Mouse (Mus musculus): ENCODE measurements around the gene Slc4a3. TPM values are rescaled to one million over a fixed set of nuclear protein-coding genes. Genes with fewer than 3 reads are reported as not detected.

Gene Slc4a3
- polyA plus RNA-seq, 1 experiment from 2014 or later = 43.0 TPM

DNA sequence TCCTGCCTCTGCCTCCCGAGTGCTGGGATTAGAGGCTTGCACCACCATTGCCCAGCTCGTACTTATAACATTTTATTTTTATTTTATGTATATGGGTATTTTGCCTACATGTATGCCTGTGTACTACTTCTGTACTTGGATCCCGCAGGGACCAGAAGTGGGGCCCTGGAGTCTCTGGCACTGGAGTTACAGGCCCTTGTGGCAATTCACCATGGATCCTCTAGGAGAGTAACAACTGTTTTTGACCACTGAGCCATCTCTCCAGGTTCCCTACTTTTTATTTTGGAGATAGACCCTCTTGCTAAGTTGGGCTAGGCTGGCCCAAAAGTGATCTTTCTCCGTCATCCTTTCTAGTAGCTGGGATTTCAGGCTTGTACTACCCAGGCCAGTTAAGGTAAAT lies 27.6 kb upstream of the Slc4a3 start:
- H3K36me3 ChIP-seq (replicated peaks; ENCODE audit: control insufficient read depth, insufficient read depth) = no peaks in the 10 kb centered on the region
- no peak for DNase-seq (ENCODE audit: low spot score)
- no peak overlapping the region for H3K27ac ChIP-seq
- 95% methylated on average over 4 of the region's 4 CpGs for WGBS
- peaks cover 9% of the 10 kb centered on the region for H3K4me1 ChIP-seq (replicated peaks; ENCODE audit: control insufficient read depth, insufficient read depth, low read length)
- H3K9ac ChIP-seq = no peak overlapping the region
- no peaks in the 10 kb centered on the region for H3K27me3 ChIP-seq (ENCODE audit: control insufficient read depth, insufficient read depth, low read length)
- no peak for ATAC-seq (ENCODE audit: low FRiP score)
- no peaks in the 10 kb centered on the region for H3K9me3 ChIP-seq (ENCODE audit: control insufficient read depth, low read length)
- no peak overlapping the region for H3K4me2 ChIP-seq (replicated peaks)
- H3K4me3 ChIP-seq (replicated peaks; ENCODE audit: low read length) = no peak overlapping the region

DNA sequence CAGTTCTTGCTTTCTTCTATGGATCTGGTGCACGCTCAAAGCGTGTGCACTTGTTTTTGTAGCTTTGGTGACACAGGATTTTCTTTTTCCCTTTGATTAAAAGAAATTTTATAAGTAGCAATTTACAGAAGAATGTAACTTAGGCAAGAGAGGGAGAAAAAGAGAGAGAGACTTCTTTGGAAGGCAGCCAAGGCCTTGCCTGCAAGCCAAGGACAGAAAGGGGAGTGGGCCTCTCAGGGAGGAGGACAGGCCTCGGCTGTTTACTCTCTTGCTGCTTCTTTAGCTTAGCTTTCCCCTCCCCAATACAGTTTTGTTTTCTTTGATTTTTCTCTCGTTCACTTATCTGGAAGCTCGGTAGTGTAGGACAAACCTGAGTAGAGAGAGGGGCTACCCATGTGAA lies 26.5 kb upstream of the Slc4a3 start:
- Histone ChIP-seq H3K36me3 (replicated peaks; ENCODE audit: control insufficient read depth, insufficient read depth) (no peaks in the 10 kb centered on the region), H3K9ac (no peak overlapping the region), H3K27ac (0 out of 2 replicates have a peak overlapping the region, but pooled peaks have one; percentile 3), H3K4me2 (replicated peaks) (no peak overlapping the region), H3K4me3 (replicated peaks; ENCODE audit: low read length) (no peak overlapping the region), H3K27me3 (ENCODE audit: control insufficient read depth, insufficient read depth, low read length) (no peaks in the 10 kb centered on the region), H3K9me3 (ENCODE audit: control insufficient read depth, low read length) (no peaks in the 10 kb centered on the region), H3K4me1 (replicated peaks; ENCODE audit: control insufficient read depth, insufficient read depth, low read length) (peaks cover 9% of the 10 kb centered on the region)
- DNase-seq (ENCODE audit: low spot score) (no peak), ATAC-seq (ENCODE audit: low FRiP score) (no peak)
- WGBS = 72% methylated on average over 5 of the region's 5 CpGs

DNA sequence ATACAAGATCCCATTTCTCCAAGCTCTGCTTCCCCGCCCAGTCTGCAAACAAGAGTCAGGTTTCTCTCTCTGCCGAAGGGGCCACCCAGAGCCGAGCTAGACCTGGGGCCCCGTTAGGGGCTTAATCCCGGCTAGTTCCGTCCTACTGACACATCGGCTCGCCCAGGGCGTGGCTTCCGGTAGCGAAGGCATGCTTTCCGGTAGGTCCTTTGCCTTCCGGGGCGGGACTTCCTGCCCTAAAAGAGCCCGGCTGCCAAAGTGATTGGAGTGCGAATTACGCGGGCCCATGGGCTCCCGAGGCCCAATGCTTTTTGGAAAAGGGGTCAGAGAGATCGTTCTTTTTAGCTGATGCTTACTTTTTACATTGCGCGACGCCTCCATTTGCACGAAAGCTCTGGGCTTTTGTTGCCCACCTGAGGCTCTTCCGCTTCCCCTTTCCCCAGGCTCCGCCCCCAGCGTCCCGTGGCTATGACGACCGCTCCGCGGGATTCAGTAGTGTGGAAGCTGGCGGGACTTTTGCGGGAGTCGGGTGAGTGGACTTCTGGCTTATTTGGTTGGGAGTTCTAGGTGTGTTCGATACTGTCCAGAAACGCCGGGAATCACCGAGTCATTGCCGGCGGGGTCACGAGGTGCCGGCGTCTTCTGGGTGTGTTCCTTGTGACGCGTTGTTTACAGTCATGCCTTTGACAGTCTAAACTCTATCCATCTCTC lies 24.6 kb upstream of the Slc4a3 start, which contains the start of gene Stk11ip:
Gene Stk11ip (plus strand): TSS at position 209 of the 711 bp plus-strand sequence.
- peak within 1 kb of the TSS; percentile 90 for H3K27ac ChIP-seq
- H3K4me2 ChIP-seq (replicated peaks) = peak within 1 kb of the TSS; percentile 62
- H3K27me3 ChIP-seq (ENCODE audit: control insufficient read depth, insufficient read depth, low read length) = no peaks in the 10 kb centered on the region
- WGBS = under 1% methylated on average over 46 of the region's 46 CpGs
- DNase-seq (ENCODE audit: low spot score) (peak; percentile 92), ATAC-seq (ENCODE audit: low FRiP score) (peak; percentile 94)
- peak within 1 kb of the TSS; percentile 35 for H3K9ac ChIP-seq
- H3K4me1 ChIP-seq (replicated peaks; ENCODE audit: control insufficient read depth, insufficient read depth, low read length) = peaks cover 9% of the 10 kb centered on the region
- H3K36me3 ChIP-seq (replicated peaks; ENCODE audit: control insufficient read depth, insufficient read depth) = peaks cover 12% of the 10 kb centered on the region
- peak within 1 kb of the TSS; percentile 49 for H3K4me3 ChIP-seq (replicated peaks; ENCODE audit: low read length)
- H3K9me3 ChIP-seq (ENCODE audit: control insufficient read depth, low read length) = no peaks in the 10 kb centered on the region

DNA sequence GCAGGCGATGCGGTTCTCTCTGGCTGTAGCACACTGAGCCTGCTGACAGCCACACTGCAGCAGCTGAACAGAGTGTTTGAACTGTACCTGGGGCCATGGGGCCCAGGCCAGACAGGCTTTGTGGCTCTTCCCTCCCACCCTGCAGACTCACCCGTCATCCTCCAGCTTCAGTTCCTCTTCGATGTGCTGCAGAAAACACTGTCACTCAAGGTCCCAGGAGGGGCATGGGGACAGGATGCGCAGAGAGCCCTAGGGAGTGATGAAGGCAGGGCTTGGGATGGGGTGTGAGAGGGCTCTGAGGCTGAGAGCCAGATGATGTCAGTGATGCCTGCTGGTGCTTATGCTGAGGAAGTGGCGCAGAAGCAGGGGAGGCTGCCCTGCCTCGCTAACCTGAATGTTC lies 21.4 kb upstream of the Slc4a3 start:
- Histone ChIP-seq H3K9me3 (ENCODE audit: control insufficient read depth, low read length) (no peaks in the 10 kb centered on the region), H3K4me3 (replicated peaks; ENCODE audit: low read length) (no peak overlapping the region), H3K9ac (no peak overlapping the region), H3K27me3 (ENCODE audit: control insufficient read depth, insufficient read depth, low read length) (no peaks in the 10 kb centered on the region), H3K4me2 (replicated peaks) (no peak overlapping the region), H3K4me1 (replicated peaks; ENCODE audit: control insufficient read depth, insufficient read depth, low read length) (peaks cover 9% of the 10 kb centered on the region), H3K27ac (no peak overlapping the region), H3K36me3 (replicated peaks; ENCODE audit: control insufficient read depth, insufficient read depth) (peaks cover 43% of the 10 kb centered on the region)
- DNase-seq (ENCODE audit: low spot score) (no peak), ATAC-seq (ENCODE audit: low FRiP score) (no peak)
- 93% methylated on average over 7 of the region's 7 CpGs for WGBS

DNA sequence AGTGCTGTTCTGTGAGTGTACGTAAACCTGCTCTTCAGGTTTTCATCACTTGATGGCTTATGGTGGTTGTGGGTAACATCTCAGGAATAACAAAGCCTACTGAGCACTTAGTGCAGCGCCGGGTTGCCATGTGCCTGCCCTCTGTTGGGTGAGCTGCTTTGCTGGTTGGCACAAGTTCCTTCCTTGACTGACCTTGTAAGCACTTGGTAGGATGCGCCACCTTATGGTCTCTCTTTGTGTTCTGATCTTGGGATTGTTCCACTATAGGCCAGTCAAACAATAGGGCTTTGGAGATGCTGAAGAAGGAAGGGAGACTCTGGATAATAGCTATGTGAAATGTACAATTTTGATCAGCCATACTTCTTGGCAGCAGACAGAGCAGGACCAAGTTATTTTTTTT lies 15.5 kb upstream of the Slc4a3 start:
- Histone ChIP-seq H3K4me3 (replicated peaks; ENCODE audit: low read length) (no peak overlapping the region), H3K9ac (no peak overlapping the region), H3K36me3 (replicated peaks; ENCODE audit: control insufficient read depth, insufficient read depth) (peaks cover 87% of the 10 kb centered on the region), H3K27me3 (ENCODE audit: control insufficient read depth, insufficient read depth, low read length) (no peaks in the 10 kb centered on the region), H3K27ac (no peak overlapping the region), H3K9me3 (ENCODE audit: control insufficient read depth, low read length) (no peaks in the 10 kb centered on the region), H3K4me1 (replicated peaks; ENCODE audit: control insufficient read depth, insufficient read depth, low read length) (no peaks in the 10 kb centered on the region), H3K4me2 (replicated peaks) (no peak overlapping the region)
- no peak for ATAC-seq (ENCODE audit: low FRiP score)
- DNase-seq (ENCODE audit: low spot score) = no peak
- WGBS = 78% methylated on average over 4 of the region's 4 CpGs

DNA sequence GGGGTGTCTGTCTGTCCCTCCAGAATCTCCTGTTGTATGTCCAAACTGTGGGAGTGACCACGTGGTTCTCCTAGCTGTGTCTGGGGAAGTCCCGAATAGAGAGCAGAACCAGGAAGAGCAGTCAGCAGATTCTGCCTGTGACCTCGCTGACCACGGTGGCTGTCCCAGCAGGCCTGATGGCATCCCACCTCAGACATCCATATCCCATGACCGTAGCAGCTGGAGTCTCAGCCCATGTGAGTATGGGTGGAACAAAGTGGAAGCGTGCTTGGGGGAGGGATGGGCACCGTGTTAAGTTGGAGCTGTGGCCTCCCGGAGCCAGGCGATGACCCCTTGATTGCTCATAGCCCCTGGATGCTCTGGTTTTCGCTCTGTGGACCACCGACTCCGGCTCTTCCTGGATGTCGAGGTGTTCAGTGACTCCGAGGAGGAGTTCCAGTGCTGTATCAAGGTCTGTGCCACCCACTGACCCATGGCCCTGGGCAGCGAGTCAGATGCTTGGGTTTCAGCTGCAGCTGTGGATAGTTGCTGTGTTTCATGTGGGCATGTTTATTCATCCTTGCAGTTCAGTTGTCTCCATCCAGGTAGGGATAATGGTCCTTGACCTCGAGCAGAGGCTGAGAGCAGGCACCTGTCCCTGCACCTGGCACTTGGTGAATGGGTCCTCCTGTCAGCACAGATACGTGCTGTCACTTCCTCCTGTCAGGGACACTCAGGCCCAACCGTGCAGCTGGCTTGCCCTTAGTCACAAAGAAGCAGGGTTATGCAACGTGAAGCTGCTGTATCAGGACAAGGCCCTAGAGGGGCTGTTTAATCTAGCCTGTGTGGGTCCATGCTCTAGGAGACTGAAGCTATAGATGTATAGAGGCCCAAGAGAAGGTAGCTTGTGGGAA lies 13.5 kb upstream of the Slc4a3 start:
- WGBS = 93% methylated on average over 19 of the region's 19 CpGs
- Histone ChIP-seq H3K9ac (no peak overlapping the region), H3K4me2 (replicated peaks) (no peak overlapping the region), H3K27ac (no peak overlapping the region), H3K4me3 (replicated peaks; ENCODE audit: low read length) (no peak overlapping the region), H3K27me3 (ENCODE audit: control insufficient read depth, insufficient read depth, low read length) (no peaks in the 10 kb centered on the region), H3K36me3 (replicated peaks; ENCODE audit: control insufficient read depth, insufficient read depth) (peaks cover 82% of the 10 kb centered on the region), H3K4me1 (replicated peaks; ENCODE audit: control insufficient read depth, insufficient read depth, low read length) (no peaks in the 10 kb centered on the region), H3K9me3 (ENCODE audit: control insufficient read depth, low read length) (no peaks in the 10 kb centered on the region)
- ATAC-seq (ENCODE audit: low FRiP score) (no peak), DNase-seq (ENCODE audit: low spot score) (no peak)

DNA sequence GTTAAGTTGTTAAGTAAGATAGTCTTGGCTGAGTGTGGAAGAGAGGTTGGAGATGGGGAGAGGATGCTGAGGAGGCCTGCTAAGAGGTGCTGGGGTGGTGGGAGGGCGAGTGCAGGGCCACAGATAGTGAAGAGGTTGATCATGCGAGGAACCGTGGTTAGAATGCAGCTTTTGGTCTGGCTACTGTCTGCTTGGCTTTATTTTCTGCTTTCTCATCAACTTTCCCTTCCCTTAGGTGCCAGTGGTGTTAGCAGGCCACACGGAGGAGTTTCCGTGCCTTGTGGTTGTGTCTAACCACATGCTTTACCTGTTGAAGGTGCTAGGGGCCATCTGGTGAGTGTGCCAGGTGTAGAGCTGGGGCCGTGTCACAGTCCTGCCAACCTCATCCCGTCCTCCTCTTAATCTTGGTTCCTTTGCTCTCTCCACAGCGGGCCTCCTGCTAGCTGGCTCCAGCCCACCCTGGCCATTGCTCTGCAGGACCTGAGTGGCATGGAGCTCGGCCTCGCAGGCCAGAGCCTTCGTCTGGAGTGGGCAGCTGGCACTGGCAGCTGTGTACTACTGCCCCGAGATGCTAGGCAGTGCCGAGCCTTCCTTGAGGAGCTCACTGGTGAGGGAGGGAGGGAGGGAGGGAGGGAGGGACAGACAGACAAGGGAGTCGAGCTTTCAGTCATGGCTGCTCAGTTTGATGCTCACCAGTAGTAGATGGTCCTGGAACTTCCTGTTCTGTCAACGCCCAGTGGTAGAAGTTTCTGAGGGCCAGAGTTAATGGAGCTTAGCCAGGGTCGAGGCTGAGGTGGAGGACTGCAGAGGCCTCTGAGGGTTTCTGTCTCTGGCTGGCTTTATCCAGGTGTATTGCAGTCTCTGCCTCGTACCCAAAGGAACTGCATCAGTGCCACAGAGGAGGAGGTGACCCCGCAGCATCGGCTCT lies 12.5 kb upstream of the Slc4a3 start:
- Histone ChIP-seq H3K36me3 (replicated peaks; ENCODE audit: control insufficient read depth, insufficient read depth) (peaks cover 72% of the 10 kb centered on the region), H3K4me1 (replicated peaks; ENCODE audit: control insufficient read depth, insufficient read depth, low read length) (no peaks in the 10 kb centered on the region), H3K27ac (no peak overlapping the region), H3K9ac (no peak overlapping the region), H3K4me2 (replicated peaks) (no peak overlapping the region), H3K4me3 (replicated peaks; ENCODE audit: low read length) (no peak overlapping the region), H3K9me3 (ENCODE audit: control insufficient read depth, low read length) (no peaks in the 10 kb centered on the region), H3K27me3 (ENCODE audit: control insufficient read depth, insufficient read depth, low read length) (no peaks in the 10 kb centered on the region)
- WGBS = 92% methylated on average over 19 of the region's 19 CpGs
- no peak for ATAC-seq (ENCODE audit: low FRiP score)
- no peak for DNase-seq (ENCODE audit: low spot score)

DNA sequence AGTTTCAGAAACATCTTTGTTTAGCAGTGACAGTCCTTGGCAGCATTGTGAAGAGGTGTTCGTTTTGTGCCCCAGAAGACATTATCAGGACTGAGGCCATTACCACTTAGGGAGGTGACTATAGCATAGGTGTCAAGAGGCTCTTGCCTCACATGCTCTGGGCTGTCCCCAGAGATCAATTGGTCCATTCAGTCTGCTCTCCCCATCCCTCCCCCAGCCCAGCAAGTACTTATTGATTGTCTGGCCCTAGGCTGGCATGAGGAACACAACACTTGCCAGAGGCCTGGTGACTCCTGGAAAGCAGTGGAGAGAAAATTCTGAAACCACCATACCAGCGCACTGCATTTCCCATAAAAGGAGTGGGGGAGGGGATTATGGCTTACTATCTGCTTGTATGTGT lies 8.5 kb upstream of the Slc4a3 start:
- Histone ChIP-seq H3K4me3 (replicated peaks; ENCODE audit: low read length) (no peak overlapping the region), H3K4me2 (replicated peaks) (no peak overlapping the region), H3K27ac (no peak overlapping the region), H3K9ac (no peak overlapping the region), H3K36me3 (replicated peaks; ENCODE audit: control insufficient read depth, insufficient read depth) (peaks cover 39% of the 10 kb centered on the region), H3K27me3 (ENCODE audit: control insufficient read depth, insufficient read depth, low read length) (no peaks in the 10 kb centered on the region), H3K9me3 (ENCODE audit: control insufficient read depth, low read length) (no peaks in the 10 kb centered on the region), H3K4me1 (replicated peaks; ENCODE audit: control insufficient read depth, insufficient read depth, low read length) (no peaks in the 10 kb centered on the region)
- DNase-seq (ENCODE audit: low spot score) (no peak), ATAC-seq (ENCODE audit: low FRiP score) (no peak)
- WGBS = 89% methylated on average over 2 of the region's 2 CpGs

Data from hindbrain, embryonic 14.5 days (tissue).